Mouse (Mus musculus): Measurements from ENCODE around the gene Slc35b2. TPM values are rescaled to one million over a fixed set of nuclear protein-coding genes. Genes with fewer than 3 reads are reported as not detected.
A peak's percentile ranks its signal among the peaks of the same experiment; 100 is the strongest.

The Slc35b2 gene
- total RNA-seq (2021) (10 to 100 TPM; 43.6 to 59.7 TPM), polyA plus RNA-seq (2012; rRNA removed) (167 and 198 TPM in 2 replicates)
- long read RNA-seq, transcript Slc35b2-207 (4 exons, 850 nt) = minor isoform, 6 of 124 reads
- long read RNA-seq, transcript Slc35b2-205 (4 exons, 1,906 nt) = major isoform, 109 of 124 reads
- long read RNA-seq, partial matches to known transcripts = 3 of 124 reads
- long read RNA-seq, other reads (novel, unspliced or antisense) = 4 of 124 reads

DNA sequence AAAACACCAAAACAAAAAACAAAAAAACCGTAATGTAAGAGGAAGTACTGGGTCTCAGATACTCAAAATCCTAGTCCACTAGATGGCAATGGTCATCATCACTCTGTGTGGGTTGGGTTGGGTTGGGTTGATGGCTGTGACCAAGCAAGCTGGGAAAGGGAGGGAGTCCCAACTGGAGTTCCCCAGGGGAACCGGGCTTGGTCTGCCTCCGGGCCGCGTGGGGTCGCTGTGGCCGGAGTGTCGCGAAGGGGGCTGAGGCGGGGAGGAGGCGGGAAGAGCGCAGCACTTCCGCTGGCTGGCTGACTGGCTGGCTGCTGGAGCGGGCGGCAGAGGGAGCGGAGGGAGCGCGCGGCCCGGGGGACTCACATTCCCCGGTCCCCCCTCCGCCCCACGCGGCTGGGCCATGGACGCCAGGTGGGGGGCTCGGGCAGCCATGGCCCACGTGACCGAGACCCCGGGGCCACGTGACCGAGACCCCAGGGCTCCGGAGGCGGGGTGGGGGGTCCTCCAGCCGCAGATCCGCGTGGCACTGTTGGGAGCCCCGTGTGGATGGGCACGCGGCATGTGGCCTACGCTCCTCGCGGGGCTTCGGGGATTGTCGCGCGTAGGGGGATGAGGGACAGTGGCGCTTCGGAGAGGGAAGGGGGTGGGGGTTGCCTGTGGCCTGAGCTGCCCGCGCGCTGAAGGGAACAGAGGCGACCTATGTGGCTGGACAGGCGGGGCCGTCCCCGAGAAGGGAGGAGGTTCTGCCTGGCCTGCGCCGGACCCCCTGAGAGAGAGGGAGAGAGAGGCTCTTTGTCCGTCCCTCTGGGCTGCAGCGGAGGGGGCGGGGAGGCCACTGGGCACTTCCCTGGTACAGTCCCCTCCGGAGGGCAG is at the start of gene Slc35b2:
Gene Slc35b2 (plus strand): TSS at position 220 of the 876 bp plus-strand sequence.
- peak; percentile 98 for DNase-seq

DNA sequence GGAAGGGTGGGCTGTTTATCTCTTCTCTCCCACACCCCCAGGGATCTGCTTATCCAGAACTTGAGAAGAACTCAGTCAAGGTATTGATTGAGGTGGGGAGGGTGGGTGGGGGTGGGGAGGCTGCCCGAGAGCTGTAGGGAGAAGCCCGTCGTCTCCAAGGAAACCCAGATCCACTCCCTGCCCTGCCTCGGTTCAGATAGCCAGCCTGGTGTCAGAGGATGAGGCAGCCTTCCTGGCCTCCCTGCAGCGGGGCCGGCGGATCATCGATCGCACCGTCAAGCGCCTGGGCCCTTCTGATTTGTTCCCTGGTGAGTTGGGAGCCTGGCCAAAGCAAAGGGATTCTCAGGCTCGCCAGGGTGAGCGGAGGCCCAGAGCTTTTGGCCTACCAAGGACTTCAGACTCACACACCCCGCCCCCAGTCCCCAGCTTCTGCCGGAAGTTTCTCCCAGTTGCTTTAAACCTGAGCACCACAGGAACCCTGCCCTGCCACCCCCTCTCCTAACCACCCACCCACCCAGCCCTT is 48.4 kb upstream of the Slc35b2 start:
- DNase-seq = no peak

DNA sequence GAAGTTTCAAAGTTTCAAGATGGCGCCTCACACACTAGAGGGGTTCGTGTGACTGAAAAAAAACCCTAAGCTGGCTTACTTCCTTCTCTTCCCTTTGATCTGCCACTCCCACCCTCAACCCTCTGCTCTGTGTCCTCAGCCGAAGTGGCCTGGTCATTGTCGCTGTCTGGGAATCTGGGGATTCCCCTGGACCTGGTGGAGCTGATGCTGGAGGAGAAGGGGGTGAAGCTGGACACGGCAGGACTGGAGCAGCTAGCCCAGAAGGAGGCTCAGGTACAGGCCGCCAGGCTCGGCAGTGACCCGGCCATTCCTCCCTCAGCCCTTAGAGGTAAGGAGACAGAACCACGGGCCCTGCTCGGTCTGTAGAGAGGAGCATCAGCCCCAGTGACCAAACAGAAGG is 47.9 kb upstream of the Slc35b2 start:
- DNase-seq = no peak

DNA sequence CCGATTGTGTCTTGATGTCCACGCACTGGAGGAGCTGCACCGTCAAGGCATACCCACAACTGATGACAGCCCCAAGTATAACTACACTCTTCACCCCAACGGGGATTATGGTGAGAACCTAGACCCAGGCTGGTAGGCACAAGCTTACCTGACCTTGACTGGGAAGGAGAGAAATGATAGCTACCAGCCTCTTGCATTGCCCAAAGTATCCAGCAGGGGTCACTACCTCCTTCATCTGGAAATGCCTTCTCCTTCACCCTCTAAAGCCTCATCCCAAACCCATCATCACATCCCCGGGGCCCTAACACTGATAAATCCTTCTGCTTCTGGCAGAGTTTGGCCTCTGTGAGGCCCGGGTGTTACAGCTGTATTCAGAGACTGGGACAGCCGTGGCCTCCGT is 47.2 kb upstream of the Slc35b2 start:
- peak; percentile 63 for DNase-seq

DNA sequence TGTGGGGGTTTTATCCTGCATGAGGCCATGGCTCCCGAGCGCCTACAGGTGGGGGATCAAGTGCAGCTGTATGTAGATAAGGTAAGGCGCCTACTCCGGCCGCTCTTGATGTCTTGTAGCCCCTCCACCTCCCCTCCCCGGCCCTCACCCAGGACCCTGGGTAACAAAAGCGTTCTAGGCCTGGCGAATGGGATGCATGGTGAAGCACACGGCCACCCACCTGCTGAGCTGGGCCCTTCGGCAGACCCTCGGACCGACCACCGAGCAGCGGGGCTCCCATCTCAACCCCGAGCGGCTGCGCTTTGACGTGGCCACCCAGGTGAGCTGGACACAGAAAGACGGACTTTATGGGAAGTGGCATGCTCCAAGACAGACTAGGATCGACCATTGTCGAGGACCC is 46.5 kb upstream of the Slc35b2 start:
- no peak for DNase-seq

DNA sequence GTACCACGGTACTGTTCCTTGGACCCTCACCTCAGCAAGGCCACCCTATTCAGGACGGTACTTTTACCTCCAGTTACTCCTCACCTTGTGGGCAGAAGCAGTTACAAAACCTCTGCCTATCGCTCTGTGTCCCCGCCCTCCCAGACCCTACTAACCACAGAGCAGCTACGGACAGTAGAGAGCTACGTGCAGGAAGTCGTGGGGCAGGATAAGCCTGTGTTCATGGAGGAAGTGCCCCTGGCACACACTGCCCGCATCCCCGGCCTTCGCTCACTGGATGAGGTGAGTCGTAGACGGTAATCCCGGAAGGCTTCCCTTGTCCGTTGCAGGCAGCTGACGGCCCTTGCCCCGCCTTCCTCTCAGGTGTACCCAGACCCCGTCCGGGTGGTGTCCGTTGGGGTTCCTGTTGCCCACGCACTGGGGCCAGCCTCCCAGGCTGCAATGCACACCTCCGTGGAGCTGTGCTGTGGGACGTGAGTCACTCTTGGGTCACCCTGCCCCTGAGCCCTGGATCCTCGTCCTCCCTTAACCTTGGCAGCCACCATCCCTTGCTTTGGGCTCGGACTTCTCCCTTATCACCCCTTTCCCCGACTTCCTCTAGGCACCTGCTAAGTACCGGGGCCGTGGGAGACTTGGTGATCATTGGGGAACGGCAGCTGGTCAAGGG is 46.0 kb upstream of the Slc35b2 start:
- DNase-seq = no peak

DNA sequence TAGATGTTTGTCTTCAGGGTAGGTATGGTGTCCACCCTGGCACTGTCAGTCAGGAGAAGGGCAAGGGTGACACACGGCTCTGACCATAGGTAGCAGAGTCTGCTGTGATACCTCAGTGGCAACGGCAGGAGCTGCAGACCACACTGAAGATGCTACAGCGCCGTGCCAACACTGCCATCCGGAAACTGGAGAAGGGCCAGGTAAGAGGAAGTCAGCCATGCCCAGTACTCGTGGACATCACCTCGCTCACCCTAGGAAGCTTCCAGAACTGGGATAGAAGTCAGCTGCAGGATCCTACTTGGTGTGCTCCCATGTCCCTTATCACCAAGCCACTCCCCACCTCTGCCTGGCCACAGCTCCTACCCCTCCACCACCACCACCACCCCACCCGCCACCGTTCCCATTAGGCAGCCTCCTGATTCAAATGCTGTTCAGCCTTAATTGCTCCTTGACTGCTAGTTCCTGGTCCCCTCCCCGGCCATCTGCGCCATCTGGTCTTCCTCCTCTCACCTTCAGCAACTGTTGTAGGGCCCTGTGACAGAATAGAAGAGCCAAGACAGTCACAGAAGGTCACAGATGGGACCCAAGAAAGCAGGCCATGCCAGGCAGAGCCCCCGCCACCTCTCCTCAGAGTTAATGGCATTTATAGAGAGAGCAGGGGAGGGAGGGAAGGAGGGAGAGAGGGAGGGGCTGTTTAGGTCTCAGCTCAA is 44.8 kb upstream of the Slc35b2 start:
- DNase-seq = no peak

DNA sequence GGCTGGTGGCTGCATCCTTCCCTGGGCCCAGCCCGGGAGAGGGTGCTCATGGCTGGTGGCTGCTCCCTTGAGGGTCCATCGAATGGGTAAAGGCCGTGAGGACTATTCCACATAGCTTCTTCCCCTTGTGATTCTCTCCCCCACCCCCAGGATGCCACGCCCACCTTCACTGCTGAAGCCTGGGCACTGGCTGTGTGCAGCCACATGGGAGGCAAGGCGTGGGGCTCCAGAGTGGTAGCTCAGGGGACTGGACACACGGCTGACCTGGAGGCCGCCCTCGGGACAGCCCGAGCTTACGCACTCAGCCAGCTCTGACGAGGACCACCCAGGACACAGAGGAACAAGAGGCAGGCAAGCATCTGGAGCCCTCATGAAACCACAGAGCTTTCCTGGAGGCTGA is 43.5 kb upstream of the Slc35b2 start:
- no peak for DNase-seq

DNA sequence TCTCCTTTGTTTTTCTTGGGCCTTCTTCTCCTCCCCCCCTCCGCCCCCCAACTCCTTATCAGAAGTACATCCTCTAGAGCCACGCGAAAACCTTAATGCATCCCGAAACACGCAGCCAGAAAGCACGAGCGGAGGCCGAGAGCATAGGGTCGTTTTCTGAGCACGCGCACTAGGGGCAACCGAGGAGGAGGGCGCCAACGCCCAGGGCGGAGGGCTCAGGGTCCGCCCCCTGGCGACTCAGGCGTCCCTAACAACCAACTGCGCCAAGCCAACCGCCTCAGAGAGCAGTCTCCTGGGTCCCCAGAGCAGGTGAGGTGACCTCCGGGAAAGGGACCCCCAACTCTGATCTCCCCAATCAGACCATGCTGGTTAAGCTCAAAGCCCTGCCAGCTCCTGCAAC is 40.4 kb upstream of the Slc35b2 start, which contains the start of gene Tcte1:
Gene Tcte1 (plus strand): TSS at position 172 of the 400 bp plus-strand sequence.
- DNase-seq = no peak

DNA sequence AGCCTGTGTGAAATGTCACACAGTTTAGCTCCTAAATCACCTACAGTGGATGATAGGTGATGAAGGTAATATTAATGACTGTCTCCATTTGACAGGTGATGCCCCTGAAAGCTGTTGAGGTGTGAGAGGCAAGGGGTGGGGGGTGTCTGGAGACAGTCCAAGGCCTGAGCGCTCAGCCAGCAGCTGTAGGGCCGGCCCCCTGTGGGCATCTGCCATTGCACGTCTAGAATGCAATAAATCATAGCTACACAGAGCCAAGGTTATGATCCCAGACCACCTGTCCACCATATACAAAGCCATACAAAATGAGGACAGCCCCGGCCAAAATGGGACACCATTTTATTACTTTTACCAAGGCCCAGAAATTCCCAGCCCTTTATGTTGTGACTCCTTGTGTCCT is 38.7 kb upstream of the Slc35b2 start:
- DNase-seq = no peak

DNA sequence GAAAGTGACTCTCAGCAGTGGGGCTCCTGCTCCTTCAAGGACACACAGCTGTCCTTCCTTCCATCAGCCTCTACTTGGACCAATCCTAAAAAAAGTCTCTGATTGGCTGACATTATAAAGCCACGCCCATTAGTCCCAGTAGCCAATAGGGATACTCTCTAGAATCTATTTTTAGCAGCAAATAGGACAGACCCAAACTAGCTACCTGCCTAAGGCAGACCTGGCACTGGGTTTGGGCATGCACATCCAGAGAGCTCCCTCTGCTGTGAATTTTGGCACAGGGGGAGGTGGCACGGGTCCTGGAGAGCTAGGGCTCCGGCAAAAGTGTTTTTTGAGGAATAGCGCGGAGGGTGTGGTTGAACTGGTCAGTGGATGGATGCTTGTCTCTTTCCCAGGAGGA is 37.1 kb upstream of the Slc35b2 start:
- no peak for DNase-seq

DNA sequence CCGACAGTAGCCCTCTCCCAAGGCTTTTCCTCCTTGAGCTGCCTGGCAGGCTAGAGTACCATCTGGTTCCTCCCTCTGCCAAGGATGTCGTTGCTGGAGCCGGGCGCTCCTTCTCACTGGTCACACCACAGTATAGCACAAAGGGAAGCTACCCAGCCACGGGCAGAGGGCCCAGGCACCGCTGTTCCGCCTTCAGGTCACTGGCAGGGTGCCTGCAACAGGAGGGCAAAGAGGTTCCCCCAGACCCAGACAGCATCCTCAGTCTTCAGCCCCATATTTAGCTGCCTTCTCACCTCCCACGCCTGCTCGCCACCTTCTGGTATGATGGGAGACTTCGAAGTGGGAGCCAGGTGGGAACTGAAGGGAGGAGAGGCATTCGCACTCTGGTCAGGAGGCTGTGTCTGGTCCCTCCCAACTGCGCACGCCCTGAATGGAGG is 33.3 kb upstream of the Slc35b2 start:
- no peak for DNase-seq

DNA sequence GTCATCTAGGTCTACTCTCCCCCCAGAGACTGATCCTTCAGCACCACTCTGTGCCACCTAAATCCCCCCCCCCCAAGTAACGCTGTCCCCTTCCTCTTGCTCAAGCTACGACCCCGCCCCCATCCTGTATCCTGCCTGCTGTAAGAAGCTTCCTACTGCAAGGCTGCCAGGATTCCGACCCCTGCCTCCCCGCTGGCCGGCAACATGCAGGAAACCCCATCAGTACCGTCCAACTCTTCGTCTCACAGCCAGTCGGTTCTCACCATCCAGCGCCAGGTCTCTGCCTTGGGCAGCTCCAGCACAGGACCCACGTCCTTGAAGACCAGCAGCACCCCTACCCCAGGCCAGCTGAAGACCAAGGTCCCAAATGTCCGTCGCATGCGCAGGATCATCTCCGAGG is 30.8 kb upstream of the Slc35b2 start:
- no peak for DNase-seq

DNA sequence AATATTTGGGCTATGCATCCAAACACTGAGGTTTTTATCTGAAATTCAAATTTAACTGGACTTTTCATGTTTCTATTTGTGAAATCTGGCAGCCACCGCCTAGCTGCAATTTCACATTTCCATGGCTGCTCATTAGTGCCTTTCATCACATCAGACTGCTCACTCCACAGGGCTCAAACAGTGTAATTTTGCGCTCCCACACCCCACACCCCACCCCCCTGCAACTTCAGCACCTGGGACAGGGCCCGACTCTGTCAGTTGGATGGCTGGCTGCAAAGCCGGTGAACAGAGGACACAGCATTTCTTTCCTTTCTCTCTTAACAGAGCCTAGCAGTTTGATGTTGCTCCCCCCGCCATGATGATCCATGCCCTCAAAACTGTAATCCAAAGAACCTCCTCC is 27.4 kb upstream of the Slc35b2 start:
- no peak for DNase-seq

DNA sequence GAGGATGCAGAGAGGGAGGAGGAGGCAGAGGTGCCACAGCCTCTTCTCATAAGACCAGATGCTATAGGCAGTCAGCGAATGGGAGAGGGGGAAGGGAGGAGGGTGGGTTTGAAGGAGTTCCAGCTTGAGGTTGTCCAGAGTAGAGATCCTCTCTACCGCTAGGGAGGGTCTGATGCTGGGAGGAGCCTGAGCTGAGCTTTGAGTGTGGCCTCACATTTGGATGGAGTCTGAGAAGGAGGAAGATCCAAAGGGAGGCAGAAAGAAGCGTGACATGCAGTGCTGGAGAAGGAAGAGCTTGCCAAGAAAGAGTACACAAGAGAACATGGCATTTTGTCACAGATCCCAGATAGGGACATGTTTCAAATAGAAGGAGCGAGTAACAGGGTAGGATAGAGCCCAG is 25.3 kb upstream of the Slc35b2 start:
- DNase-seq = no peak

DNA sequence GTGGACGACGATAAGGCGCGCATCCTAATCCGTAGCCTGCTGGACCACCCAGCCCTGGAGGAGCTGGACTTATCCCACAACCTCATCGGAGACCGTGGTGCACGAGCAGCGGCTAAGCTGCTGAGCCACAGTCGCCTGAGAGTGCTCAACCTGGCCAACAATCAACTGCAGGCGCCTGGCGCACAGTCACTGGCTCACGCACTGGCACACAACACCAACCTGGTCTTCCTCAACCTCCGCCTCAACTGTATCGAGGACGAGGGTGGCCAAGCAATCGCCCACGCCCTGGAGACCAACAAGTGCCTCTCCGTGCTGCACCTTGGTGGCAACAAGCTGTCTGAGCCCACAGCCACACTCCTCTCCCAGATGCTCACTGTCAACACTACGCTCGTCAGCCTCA is 24.0 kb upstream of the Slc35b2 start:
- DNase-seq = no peak

DNA sequence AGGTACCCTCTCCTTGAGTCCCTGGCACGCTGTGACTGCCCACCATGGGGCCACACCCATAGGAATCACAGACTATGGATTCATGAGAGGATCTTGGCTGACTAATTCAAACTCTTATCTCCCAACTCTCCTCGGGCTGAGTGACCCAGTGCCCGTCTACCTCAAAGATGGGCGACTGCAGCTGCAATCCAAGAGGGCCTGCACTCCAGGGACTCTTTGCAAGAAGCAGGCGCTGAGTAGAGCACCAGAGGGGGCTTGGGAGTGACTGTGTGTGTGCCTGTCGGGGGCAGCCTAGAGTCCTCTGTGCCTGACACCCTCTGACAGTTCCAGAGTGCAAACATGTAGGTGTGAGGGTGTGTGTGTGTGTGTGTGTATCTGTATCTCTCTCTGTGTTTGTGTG is 21.5 kb upstream of the Slc35b2 start:
- DNase-seq = no peak

DNA sequence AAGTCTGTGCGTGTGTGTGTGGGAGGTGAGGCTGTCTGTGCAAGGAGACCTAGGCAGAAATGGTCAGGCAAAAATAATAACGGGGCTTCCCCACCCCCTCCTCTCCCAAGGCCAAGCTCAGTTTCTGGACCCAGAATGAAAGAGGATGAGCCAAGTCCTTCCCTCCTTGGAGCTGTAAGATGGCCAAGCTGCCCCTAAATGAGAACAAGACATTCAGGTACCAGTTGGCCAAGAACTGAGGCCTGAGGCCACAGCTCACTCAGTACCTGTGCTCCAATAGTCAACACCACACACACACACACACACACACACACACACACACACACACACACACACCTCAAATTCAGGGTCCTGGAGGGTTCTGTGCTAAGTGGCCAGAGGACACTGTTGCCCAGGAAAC is 21.0 kb upstream of the Slc35b2 start:
- DNase-seq = no peak

DNA sequence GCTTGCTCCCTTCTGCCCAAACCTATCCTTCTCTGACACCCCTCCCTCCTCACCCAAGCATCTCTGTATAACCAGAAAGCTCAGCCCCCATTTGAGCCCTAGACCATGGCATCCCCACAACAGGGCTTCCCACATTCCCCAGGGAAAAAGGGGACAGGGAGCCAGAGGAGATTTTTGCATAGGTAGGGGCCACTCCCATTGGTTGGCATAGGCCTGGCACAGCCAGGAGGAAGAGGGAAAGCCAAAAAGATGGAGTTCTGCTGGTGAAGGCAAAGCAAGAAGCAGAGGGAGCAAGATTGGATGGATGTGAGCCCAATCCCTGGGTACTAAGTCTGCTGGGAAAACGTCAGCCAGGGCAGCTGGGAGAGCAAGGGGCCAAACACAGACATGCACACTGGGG is 20.6 kb upstream of the Slc35b2 start:
- DNase-seq = no peak

DNA sequence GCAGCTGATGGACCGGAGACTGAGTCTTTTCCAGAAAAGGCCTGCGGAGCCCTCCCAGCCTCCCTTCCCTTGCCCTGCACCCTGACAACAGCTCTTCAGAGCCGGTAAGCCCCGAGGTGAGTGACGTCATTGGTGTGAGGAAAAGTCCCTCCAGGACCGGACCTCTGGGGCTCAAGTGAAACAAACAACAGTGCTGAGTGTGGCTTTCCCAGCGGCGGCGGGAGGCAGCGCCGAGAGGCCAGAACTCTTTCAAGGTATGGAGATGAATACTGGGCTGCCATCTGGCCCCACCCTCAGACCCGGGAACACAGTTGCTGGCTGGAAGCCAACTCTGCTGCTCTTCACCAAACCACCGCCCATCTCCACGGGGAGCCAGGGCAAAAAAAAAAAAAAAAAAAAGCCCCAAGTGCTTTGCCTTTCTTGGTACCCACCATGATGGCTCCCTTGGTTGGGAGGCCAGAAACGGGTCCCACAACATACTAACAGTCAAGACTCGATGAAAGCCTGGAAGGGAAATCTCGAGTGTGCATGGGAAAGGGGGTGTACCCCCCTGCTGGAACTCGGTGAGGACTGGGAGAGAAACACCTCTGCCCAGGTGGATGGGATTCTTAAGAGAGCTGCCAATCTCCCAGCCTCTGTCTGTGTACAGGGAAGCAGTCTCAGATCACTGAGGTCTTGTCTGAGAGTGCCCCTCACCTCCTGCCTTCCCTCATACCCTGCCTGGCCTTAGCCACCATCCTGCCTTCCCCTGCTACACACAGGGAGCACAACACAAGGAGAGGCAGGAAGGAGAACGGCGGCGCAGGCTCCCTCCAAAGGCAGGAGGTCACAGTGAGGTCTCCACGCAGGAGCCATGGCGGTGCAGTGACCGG is 19.4 kb upstream of the Slc35b2 start:
- no peak for DNase-seq

DNA sequence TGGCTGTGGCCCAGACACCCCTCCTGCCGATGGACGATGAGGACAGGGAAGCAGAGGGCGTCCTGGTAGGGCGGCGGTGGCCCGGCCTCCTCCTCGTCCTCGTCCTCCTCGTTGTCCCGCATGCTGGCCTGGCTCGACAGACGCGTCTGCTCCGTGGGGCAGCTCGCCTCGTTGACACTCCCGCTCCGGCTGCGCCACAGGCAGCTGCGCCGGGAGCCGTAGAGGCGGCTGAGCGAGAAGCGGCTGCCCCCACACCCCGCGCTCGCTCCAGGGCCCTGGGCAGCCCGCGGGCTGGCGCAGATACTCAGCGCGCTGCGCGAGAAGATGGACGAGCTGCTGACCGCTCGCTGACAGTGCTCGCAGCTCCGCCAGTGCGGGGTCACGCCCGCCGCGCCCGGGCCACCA is 18.8 kb upstream of the Slc35b2 start:
- no peak for DNase-seq
